Mouse (Mus musculus) neural tube, embryonic 15.5 days (tissue): ENCODE results near the gene Gm20388. TPM values are rescaled to one million over a fixed set of nuclear protein-coding genes. Genes with fewer than 3 reads are reported as not detected.
"Not testable (repeated sequence)": the region's sequence is repeated elsewhere in the genome, so short reads cannot be mapped to it uniquely, and the experiment has no call there.

Experiments used
- ATAC-seq: fragments of 200-750 bp; cut with Nextera tagmentation; 2 replicates; pipeline ENCODE4 v1.8.0; 2017; ENCODE audit warnings: mild to moderate bottlenecking, moderate TSS enrichment, moderate library complexity; ENCODE audit not compliant: low FRiP score
- H3K27ac ChIP-seq: fragments of 300-500 bp; sonication (generic); replicated peaks from 2 replicates; pipeline ENCODE4 v1.5.1; 2015; ENCODE audit warnings: mild to moderate bottlenecking, inconsistent platforms
- H3K27me3 ChIP-seq: fragments of 300-500 bp; sonication (generic); replicated peaks from 2 replicates; pipeline ENCODE4 v1.6.1; 2015; ENCODE audit warnings: inconsistent platforms
- H3K36me3 ChIP-seq: fragments of 300-500 bp; sonication (generic); 2 replicates; pipeline ENCODE4 v1.6.1; 2015; ENCODE audit warnings: inconsistent platforms
- H3K4me1 ChIP-seq: fragments of 300-500 bp; sonication (generic); 2 replicates; pipeline ENCODE4 v1.6.1; 2015; ENCODE audit warnings: inconsistent platforms
- H3K4me2 ChIP-seq: fragments of 300-500 bp; sonication (generic); 2 replicates; pipeline ENCODE4 v1.6.1; 2015; ENCODE audit warnings: inconsistent platforms, mild to moderate bottlenecking, moderate library complexity
- H3K4me3 ChIP-seq: fragments of 300-500 bp; sonication (generic); replicated peaks from 2 replicates; pipeline ENCODE4 v1.5.1; 2015; ENCODE audit warnings: mild to moderate bottlenecking, inconsistent platforms
- H3K9ac ChIP-seq: fragments of 300-500 bp; sonication (generic); replicated peaks from 2 replicates; pipeline ENCODE4 v1.6.1; 2015; ENCODE audit warnings: mild to moderate bottlenecking, inconsistent platforms
- H3K9me3 ChIP-seq: fragments of 300-500 bp; sonication (generic); replicated peaks from 2 replicates; pipeline ENCODE4 v1.6.1; 2016; ENCODE audit warnings: inconsistent platforms
- WGBS: fragments of 180-500 bp; shearing (Covaris S2); methylation state at CpG from one replicate; pipeline ENCODE4 v1.1.7; 2015; ENCODE audit warnings: mixed read lengths; 5-methylcytosine and 5-hydroxymethylcytosine counted together
- polyA plus RNA-seq: library from polyadenylated mRNA; unstranded; fragments of >200 nt; fragmentation: Nextera tagmentation; extraction: Ambion mirVana; gene quantifications from 2 replicates; pipeline ENCODE4 v1.2.1, GENCODE M21; 2015

Gm20388 gene
- polyA plus RNA-seq, 1 experiment from 2014 or later: not detected

DNA sequence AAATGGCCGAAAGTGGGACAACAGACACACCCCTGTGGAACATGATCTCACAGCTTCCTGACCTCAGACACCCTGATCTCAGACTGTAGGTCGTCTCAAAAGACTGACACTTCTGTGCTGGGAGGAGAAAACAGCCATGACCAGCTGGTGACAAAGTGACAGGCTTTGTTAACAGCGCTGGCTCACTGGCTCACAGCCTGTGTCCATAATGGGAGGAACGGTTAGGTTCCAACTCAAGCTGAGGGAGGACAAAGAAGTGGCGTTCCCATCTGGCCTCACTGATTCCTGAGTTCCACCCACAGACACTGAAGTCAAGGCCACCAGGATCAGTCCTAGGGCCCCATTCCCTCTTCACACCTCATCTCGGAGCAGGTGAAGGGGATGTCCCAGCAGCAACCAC, 1527.5 kb downstream of the Gm20388 start:
- ATAC-seq: no peak
- 28% methylated on average over 6 of the region's 6 CpGs for WGBS
- Histone ChIP-seq H3K27ac (no peak overlapping the region), H3K4me3 (no peak overlapping the region), H3K27me3 (no peaks in the 10 kb centered on the region), H3K9me3 (no peaks in the 10 kb centered on the region), H3K36me3 (no peaks in the 10 kb centered on the region), H3K4me1 (peaks cover 7% of the 10 kb centered on the region), H3K4me2 (no peak overlapping the region), H3K9ac (no peak overlapping the region)

DNA sequence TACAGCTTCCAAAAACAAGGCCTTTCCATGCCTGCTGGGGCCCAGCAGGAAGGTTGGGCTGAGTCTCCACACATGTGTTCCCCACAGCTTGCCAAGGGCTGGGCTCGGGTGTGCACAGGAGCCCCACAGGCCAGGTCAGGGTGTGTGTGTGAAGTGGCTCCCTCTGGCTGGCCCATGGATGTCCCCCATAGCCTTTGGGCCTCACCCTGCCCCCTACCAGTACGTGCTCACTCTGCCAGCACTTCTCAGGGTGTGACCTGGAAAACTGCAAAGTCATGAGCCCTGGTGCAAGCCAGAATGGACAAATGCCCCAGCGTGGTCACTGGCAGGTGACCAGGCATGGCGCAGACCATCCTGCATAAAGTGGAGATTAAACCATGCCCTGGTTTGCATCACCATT, 1528.7 kb downstream of the Gm20388 start:
- Histone ChIP-seq H3K4me1 (no peaks in the 10 kb centered on the region), H3K9ac (no peak overlapping the region), H3K4me2 (no peak overlapping the region), H3K27me3 (no peaks in the 10 kb centered on the region), H3K4me3 (no peak overlapping the region), H3K36me3 (no peaks in the 10 kb centered on the region), H3K27ac (no peak overlapping the region), H3K9me3 (no peaks in the 10 kb centered on the region)
- ATAC-seq: no peak
- 77% methylated on average over 4 of the region's 4 CpGs for WGBS

DNA sequence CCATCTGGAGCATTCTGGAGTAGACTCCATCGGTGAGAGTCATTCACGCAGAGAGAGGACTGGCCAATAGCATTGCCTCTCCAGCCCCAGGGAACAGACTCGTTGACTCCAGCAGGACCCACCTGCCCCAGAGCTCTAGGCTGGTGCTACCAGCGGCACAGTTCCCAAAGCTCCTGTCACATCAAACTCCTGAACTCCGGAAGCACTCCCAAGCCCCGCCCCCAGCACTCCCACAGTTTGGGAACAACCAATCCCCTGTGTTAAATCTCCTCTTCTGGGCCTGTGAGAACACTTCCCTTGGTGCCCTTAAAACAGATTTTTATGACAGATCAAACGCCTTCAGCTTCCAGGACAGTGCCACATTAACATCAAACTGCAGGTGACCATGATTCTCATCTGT, 1532.7 kb downstream of the Gm20388 start:
- Histone ChIP-seq H3K27ac (no peak overlapping the region), H3K4me3 (no peak overlapping the region), H3K36me3 (no peaks in the 10 kb centered on the region), H3K9ac (no peak overlapping the region), H3K4me2 (no peak overlapping the region), H3K9me3 (no peaks in the 10 kb centered on the region), H3K4me1 (no peaks in the 10 kb centered on the region), H3K27me3 (no peaks in the 10 kb centered on the region)
- WGBS: 65% methylated on average over 7 of the region's 7 CpGs
- no peak for ATAC-seq

DNA sequence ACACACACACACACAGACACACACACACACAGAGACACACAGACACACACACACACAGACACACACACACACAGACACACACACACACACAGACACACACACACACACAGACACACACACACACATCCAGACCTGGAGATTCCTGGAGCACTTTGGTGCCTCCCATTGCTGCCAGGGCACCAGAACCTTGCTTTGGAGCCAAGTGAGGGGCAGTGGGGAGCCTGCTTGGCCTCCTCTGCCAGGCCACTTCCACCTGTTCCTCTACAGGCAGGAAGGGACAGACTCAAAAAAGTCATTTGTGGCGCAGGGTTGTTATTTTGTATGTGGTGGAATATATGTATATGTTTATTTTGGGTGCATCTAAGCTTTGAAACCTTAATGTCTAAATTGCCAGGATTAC, 1533.9 kb downstream of the Gm20388 start:
- WGBS: 96% methylated on average over 1 of the region's 1 CpGs
- H3K4me2 ChIP-seq, H3K27me3 ChIP-seq, H3K4me3 ChIP-seq, H3K36me3 ChIP-seq, ATAC-seq, H3K4me1 ChIP-seq, H3K27ac ChIP-seq, H3K9me3 ChIP-seq, H3K9ac ChIP-seq: not testable (repeated sequence)

DNA sequence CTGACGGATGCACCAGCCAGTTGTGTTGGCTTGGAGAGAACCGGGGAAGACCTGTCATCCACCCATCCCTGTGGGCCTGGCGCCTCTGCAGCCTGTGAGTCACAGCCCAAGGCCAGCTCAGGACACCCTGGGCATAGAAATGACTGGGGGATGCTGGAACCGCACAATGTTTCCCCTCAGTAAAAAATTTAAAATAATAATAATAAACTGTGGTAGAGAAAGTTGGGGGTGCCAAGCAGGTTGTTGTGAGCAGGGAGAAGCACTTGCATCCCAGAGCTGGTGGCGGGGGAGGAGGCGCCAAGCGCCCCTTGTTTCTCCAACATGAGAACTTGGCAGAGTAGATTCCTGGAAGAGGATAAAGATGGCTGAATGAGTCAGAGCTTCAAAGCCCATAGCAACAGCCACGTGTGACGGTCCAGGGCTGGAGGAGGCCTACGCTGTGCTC, 1534.4 kb downstream of the Gm20388 start:
- no peak overlapping the region for H3K9ac ChIP-seq
- no peaks in the 10 kb centered on the region for H3K4me1 ChIP-seq
- H3K27me3 ChIP-seq: no peaks in the 10 kb centered on the region
- 86% methylated on average over 10 of the region's 10 CpGs for WGBS
- no peak overlapping the region for H3K4me2 ChIP-seq
- no peaks in the 10 kb centered on the region for H3K9me3 ChIP-seq
- ATAC-seq: no peak
- no peaks in the 10 kb centered on the region for H3K36me3 ChIP-seq
- no peak overlapping the region for H3K27ac ChIP-seq
- H3K4me3 ChIP-seq: no peak overlapping the region

DNA sequence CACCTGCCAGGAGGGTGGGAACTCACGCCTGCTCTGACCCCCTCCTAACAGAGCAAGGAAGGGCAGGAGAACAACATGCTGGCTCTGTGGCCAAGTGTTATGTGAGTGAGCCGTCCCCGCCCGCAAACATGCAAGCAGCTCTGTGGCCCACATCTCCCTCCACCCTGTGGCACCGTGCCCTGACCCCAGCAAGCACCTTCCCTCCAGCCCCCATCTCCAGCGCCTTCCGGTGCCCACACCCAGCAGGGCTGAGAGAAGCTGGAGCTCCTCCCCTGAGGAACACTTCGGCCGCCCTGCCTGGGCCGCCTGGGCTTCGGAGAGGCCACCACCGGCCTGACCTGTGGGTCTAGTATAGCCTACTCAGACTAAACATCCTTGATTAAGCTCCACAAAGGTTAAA, 1535.5 kb downstream of the Gm20388 start:
- Histone ChIP-seq H3K4me3 (no peak overlapping the region), H3K9ac (no peak overlapping the region), H3K36me3 (no peaks in the 10 kb centered on the region), H3K27ac (no peak overlapping the region), H3K27me3 (no peaks in the 10 kb centered on the region), H3K4me1 (no peaks in the 10 kb centered on the region), H3K9me3 (no peaks in the 10 kb centered on the region), H3K4me2 (no peak overlapping the region)
- 90% methylated on average over 12 of the region's 12 CpGs for WGBS
- no peak for ATAC-seq

DNA sequence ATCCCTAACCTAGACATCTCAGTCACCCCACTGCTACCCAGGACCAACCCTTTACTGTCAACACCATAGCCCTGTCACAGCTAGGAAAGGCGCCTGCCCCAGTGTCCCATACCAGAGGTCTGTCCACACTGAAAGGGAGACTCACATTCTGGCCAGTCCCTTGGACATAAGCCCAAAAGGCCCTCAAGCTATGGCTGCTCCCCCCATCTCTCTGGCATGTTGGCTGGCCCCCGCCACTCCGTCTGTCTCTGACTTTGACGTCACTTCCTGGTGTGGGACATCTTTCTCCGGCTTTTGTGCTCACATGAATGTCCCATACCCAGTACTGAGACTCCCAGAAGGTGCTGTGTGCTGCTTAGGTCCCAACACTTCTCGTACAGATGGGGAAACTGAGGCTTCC, 1536.2 kb downstream of the Gm20388 start:
- no peak for ATAC-seq
- WGBS: 87% methylated on average over 6 of the region's 6 CpGs
- no peak overlapping the region for H3K9ac ChIP-seq

DNA sequence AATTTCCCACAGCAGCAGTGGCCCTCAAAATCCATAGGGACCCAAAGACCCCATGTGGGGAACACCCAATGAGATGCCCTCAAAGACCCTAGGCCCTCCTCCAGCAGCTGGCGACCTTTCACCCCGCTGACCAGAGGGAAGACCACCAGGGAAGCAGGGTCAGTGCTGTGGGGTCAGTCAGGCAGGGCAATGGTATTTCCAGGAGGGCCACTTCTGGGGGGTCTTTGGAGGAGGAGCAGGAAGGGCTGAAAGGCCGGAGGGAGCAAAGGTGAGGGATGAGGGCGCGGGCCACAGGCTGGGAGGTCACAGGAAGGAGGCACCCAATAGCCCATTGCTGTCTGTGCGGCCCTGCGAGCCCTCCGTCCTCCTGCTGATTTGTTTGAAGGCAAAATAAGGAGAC, 1539.6 kb downstream of the Gm20388 start:
- no peak for ATAC-seq
- no peak overlapping the region for H3K4me3 ChIP-seq
- no peaks in the 10 kb centered on the region for H3K4me1 ChIP-seq
- H3K4me2 ChIP-seq: no peak overlapping the region
- no peak overlapping the region for H3K27ac ChIP-seq
- 65% methylated on average over 8 of the region's 8 CpGs for WGBS
- H3K27me3 ChIP-seq: no peaks in the 10 kb centered on the region
- H3K36me3 ChIP-seq: no peaks in the 10 kb centered on the region
- no peak overlapping the region for H3K9ac ChIP-seq
- H3K9me3 ChIP-seq: no peaks in the 10 kb centered on the region

More for the DNA sequence above, 1536.2 kb downstream of the Gm20388 start:
- Histone ChIP-seq H3K36me3 (no peaks in the 10 kb centered on the region), H3K9me3 (no peaks in the 10 kb centered on the region), H3K27me3 (no peaks in the 10 kb centered on the region), H3K4me3 (no peak overlapping the region), H3K4me2 (no peak overlapping the region), H3K4me1 (no peaks in the 10 kb centered on the region), H3K27ac (no peak overlapping the region)

DNA sequence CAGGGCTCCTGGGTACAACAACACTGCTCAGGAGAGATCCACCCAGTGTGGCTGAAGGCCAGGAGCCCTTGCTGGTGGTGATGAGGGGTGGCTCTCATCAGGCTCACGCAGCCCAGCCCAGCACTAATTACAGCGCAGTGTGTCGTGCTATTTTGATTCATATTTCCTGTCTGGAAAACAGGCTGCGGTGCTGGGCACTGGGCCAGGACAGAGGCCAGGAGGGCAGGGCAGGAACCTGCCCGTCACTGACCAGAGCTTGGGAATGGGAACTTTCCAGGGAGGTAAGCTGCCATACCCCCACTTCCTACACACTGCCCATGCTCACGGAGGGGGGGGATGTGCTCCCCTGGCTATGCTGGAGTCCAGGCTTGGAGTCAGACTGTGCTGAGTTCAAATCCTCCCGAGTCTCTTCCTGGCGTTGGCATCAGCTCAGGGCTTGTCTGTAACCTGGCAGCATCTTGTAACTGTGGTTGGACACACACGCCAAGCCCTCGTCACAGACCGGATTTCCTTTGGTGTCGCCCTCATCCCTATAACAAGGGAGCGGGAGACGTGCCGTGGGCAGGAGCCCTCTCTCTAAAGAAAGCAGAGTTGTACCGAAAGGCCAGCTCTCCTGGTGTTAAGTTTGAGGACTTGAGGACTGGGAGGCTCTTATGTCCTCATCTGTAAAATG, 1540.9 kb downstream of the Gm20388 start:
- WGBS: 83% methylated on average over 16 of the region's 16 CpGs
- Histone ChIP-seq H3K4me1 (no peaks in the 10 kb centered on the region), H3K9ac (no peak overlapping the region), H3K27ac (no peak overlapping the region), H3K27me3 (no peaks in the 10 kb centered on the region), H3K9me3 (no peaks in the 10 kb centered on the region), H3K36me3 (no peaks in the 10 kb centered on the region), H3K4me2 (no peak overlapping the region), H3K4me3 (no peak overlapping the region)
- ATAC-seq: no peak

DNA sequence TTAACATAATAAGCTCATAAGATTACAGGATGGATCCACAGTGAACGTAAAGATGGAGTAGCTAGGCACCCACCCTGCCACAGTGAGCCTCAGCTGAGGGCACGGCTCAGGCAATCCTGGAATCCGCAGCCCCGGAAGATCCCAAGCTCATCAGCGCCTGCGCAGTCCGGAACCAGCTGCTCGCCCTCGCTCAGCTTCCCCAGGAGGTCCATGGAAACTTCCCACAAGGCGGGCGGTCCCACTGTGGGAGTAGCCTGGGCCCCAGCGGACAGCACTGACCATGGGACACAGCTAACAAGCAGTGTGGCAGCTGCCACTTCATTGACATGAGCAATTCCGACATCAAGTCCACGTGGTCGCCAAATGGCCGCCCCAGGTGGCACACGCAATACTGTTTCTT, 1544.1 kb downstream of the Gm20388 start:
- Histone ChIP-seq H3K4me1 (peaks cover 5% of the 10 kb centered on the region), H3K9ac (no peak overlapping the region), H3K4me3 (no peak overlapping the region), H3K36me3 (no peaks in the 10 kb centered on the region), H3K4me2 (no peak overlapping the region), H3K27ac (no peak overlapping the region), H3K9me3 (no peaks in the 10 kb centered on the region), H3K27me3 (no peaks in the 10 kb centered on the region)
- WGBS: 92% methylated on average over 17 of the region's 17 CpGs
- no peak for ATAC-seq

DNA sequence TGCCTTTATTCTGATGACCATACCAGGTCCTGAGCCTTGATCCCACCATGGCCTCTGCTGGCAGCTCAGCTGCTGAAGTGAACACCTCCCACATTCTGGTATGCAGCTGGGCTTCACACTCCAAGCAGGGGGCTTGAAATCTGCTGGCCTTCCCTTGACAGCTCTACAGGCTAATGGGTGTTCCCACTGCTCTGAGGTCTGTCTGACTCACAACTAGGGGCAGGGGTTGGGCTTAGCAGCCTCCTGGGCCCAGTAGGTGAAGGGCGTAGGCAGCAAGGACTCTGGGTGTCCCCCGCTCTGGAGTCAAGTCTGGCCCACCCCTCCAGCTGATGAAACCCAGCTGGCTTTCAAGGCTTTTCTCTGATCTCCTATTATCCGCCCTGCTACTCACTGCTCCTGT, 1550.6 kb downstream of the Gm20388 start:
- ATAC-seq: no peak
- Histone ChIP-seq H3K36me3 (no peaks in the 10 kb centered on the region), H3K4me1 (peaks cover 5% of the 10 kb centered on the region), H3K4me2 (no peak overlapping the region), H3K9ac (no peak overlapping the region), H3K27ac (no peak overlapping the region), H3K27me3 (no peaks in the 10 kb centered on the region), H3K9me3 (no peaks in the 10 kb centered on the region), H3K4me3 (no peak overlapping the region)
- 80% methylated on average over 3 of the region's 3 CpGs for WGBS

DNA sequence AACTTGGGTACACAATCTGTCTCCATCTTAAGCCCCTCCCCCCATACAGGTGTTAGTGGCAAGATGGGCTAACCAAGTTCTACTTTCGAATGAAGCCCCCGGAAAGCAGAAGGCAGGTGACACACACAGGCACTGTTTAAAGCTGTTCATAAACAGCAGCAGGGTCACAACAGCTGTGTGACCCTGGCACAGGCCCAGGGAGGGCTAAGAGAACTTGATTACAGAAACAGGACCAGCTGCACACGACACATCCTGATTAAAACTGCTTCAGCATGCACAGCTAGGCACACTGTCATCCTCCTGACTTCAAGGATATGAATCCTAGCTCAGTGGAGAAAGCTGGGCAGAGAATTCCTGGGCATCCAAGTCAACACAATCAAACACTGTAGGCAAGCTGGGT, 1551.5 kb downstream of the Gm20388 start:
- Histone ChIP-seq H3K9ac (no peak overlapping the region), H3K27ac (no peak overlapping the region), H3K36me3 (no peaks in the 10 kb centered on the region), H3K4me1 (peaks cover 5% of the 10 kb centered on the region), H3K4me3 (no peak overlapping the region), H3K9me3 (no peaks in the 10 kb centered on the region), H3K4me2 (no peak overlapping the region), H3K27me3 (no peaks in the 10 kb centered on the region)
- whole genome bisulfite sequencing: 69% methylated on average over 3 of the region's 3 CpGs
- no peak for ATAC-seq
